Mouse (Mus musculus) inflammation-experienced regulatory T-cells, adult 6 months (primary cell): ENCODE measurements around the gene Mrpl10. TPM values are rescaled to one million over a fixed set of nuclear protein-coding genes. Genes with fewer than 3 reads are reported as not detected.

Source experiments
- ATAC-seq: one replicate; pipeline ENCODE4 v1.8.0; 2017
- polyA plus RNA-seq, 3 experiments: library from polyadenylated mRNA; unstranded; fragments of 100-300 nt; shearing (Covaris generic); gene quantifications; one replicate each; pipeline ENCODE4 v1.2.1; 2017

The Mrpl10 gene
- polyA plus RNA-seq, 3 experiments from 2014 or later, result 61.1 to 66.7 (median 63.2) TPM

- ATAC-seq, result peak; percentile 78
These were observed 11.5 kb upstream of the Mrpl10 start, which contains the start of gene Scrn2 for GRCm38 (mm10) chr11:97029686-97030417. TSS of gene Scrn2 (plus strand) at chr11:97029938.

- no peak for ATAC-seq
These were observed 10.9 kb upstream of the Mrpl10 start for GRCm38 (mm10) chr11:97030426-97030825.

DNA sequence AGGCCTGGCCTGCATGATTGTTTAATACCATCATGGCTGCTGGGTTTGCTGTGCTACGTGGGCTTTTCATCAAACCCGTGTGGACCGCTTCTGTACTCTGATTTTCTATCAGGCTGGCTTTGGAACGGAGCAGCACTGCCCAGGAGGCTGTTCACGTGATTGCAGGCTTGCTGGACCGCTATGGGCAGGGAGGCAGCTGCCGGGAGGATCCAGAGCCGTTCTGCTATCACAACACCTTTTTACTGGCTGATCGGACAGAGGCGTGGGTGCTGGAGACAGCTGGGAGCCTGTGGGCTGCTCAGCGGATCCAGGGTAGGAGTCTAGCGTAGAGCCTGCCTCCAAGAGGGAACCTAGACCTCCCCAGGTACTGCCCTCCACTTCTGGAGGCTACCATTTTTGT is 9.4 kb upstream of the Mrpl10 start:
- no peak for ATAC-seq

DNA sequence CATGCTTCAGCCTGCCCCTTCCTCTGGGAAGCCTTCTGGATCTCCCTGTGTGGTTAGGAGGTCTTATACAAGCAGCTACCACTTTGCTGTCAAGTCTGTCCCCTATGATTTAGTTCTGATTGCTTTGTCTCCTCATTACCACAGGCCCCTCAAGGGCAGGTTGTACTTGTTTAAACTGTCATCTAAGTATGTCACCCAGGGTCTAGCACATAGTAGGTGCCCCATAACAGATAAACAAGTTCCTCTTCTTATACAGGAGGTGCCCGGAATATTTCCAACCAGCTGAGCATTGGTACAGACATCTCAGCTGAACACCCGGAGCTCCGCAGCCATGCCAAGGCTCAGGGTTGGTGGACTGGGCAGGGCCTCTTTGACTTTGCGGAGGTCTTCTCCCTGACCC is 8.9 kb upstream of the Mrpl10 start:
- no peak for ATAC-seq

- no peak for ATAC-seq
These were observed 7.6 kb upstream of the Mrpl10 start for GRCm38 (mm10) chr11:97033781-97034180.

GRCm38 (mm10) chr11:97036141-97036540 is 5.2 kb upstream of the Mrpl10 start:
- no peak for ATAC-seq

- ATAC-seq, result no peak
These were observed 2.5 kb upstream of the Mrpl10 start for GRCm38 (mm10) chr11:97038881-97039280.

GRCm38 (mm10) chr11:97040301-97041021 is 899 bp upstream of the Mrpl10 start:
- ATAC-seq, result no peak

DNA sequence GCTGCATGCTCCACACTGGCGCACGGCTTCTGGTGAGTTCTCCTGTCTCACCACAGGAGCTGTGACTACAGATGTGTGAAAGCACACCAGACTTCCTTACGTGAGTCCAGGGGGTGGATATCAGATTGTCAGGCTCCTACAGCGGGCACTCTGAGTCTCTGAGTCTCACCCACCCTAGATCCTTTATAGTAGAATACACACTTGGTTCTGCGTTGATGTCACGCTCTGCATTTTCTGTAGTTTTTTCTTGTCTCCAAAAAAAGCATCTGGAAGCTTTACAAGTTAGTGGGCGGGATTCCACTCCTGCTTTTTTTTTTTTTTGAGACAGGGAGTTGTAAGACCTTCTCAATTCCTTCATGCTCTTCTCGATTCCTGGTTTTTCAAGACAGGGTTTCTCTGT is 3.5 kb downstream of the Mrpl10 start:
- ATAC-seq, result no peak

GRCm38 (mm10) chr11:97045861-97046260 is 4.5 kb downstream of the Mrpl10 start:
- no peak for ATAC-seq

- no peak for ATAC-seq
These were observed 6.8 kb downstream of the Mrpl10 start for GRCm38 (mm10) chr11:97048090-97048650.

- no peak for ATAC-seq
These were observed 8.2 kb downstream of the Mrpl10 start for GRCm38 (mm10) chr11:97049492-97050085.

DNA sequence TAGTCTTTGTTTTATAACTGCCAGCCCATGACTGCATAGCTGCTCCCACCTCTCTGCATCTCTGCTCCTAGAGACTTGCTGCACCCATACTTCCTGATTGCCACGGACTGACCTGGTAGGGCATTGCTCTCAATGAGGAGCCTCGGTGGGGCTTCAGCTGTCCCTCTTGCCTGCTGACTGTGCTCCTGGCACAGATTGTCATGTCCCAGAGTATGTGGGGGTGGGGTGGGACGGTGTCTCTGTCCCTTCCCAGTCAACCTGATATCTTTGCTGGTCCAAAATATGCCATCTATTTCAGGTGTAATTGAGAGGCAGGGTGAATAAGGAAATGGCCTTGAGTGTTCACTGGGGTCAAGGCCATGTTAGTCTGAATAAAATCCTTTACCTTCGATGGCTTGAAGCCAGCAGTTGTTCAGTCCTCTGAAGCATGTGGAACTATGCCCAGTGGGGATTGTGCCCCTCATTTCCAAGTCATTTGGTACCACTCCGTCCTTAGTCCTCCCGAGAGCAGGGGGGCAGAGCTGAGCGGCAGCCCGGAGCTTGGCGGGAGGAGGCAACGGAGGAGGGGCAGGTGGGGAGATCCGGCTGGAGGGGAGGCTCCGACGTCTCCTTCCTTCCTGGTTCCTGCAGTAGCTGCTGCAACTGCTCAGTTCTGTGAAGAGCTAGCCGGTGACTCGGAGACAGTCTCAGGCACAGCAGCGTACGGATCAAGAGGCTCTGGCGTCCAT is 9.0 kb downstream of the Mrpl10 start, which contains the start of gene Osbpl7:
Gene Osbpl7 (plus strand): TSS at position 413 of the 728 bp plus-strand sequence.
- peak; percentile 91 for ATAC-seq

DNA sequence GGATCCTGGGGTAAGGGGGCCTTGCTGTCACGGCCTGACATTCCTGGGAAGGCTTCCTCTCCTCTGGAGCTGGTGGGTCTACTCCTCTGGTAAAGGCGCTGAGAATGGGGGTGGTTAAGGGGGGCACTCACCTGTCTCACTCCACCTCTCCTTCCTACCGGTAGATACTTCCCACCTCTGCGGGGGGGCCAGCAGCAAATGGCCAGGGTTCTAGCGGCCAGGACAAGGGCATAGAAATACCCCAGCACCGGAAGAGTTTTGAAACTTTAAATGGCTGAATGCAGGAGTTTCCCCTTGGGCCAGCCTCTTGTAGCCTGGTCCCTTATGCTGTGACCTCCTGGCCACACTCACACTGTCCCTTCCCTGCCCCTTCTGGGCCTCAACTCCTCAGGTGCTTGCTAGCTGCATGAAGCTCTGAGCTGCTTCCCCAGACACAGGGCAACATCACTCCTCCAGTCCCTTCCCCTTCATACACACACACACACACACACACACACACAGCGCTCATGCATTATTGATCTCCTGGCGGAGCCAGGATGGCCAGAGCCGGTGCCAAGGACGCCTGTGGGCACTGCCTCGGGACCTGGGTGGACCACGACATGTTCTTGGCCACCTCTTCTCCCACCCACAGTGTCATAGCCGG is 9.7 kb downstream of the Mrpl10 start:
- no peak for ATAC-seq

- peak; percentile 33 for ATAC-seq
These were observed 10.9 kb downstream of the Mrpl10 start for GRCm38 (mm10) chr11:97052219-97052646.

- ATAC-seq, result no peak
These were observed 22.0 kb downstream of the Mrpl10 start for GRCm38 (mm10) chr11:97063274-97063920.

DNA sequence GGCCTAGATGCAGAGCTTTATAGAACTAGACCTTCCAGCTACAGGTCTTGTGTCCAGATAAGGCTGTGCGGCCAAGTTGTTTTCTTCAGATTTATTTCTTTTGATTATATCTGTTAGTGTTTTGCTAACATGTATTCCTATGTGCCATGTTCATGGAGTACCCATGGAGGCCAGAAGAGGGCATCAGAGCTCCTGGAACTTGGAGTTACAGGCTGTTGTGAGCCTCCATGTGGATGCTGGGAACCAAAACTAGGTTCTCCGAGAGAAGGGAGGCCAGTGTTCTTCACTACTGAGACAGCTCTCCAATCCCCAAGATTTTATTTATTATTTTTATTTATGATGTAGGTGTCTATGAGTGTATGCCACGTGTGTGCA is 22.5 kb downstream of the Mrpl10 start:
- ATAC-seq, result no peak

- ATAC-seq, result no peak
These were observed 24.4 kb downstream of the Mrpl10 start for GRCm38 (mm10) chr11:97065538-97066295.

GRCm38 (mm10) chr11:97066656-97067360 is 25.4 kb downstream of the Mrpl10 start:
- no peak for ATAC-seq

GRCm38 (mm10) chr11:97069333-97069732 is 28.0 kb downstream of the Mrpl10 start:
- ATAC-seq, result no peak
